In the genomic region with DNA sequence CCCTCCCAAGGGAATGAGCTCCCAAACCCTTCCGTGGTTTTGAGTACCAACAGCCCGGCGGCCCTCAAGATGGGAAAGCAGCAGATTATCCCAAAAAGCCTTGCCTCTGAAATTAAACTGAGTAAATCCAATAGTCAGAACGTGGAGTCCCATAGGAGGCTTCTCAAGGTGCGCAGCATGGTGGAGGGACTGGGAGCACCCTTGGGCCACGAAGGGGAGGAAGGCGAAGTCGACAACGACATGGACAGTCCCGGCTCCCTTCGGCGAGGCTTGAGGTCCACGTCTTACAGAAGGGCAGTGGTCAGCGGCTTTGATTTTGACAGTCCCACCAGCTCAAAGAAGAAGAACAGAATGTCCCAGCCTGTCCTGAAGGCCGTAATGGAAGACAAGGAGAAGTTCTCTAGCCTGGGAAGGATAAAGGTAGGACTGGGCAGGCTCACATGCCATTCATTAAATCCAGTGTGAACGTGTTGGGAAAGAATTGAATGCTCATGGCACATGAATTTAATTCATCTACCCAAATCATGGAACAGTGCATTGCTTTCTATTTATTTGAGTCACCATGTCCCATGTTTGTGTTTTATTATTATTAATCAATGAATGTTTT, we compare ENCODE assay signal across 7 mouse cellular contexts. TPM values are rescaled to one million over a fixed set of nuclear protein-coding genes. Genes with fewer than 3 reads are reported as not detected.
DNase-seq lines count a peak whose midpoint lies in the region; ATAC-seq and TF ChIP-seq lines count a peak whose summit lies in the region.

No protein-coding gene starts in this region.

- TF ChIP-seq EP300 in ES-Bruce4 (IDR thresholded peaks at IDR 0.05; ENCODE audit: insufficient read depth, low read depth, low read length) = no peak

- TF ChIP-seq CTCF in ES-Bruce4 (IDR thresholded peaks at IDR 0.05; ENCODE audit: low read depth, low read length) = no peak

- no peak for TF ChIP-seq POLR2A in ES-Bruce4 (IDR thresholded peaks at IDR 0.05; ENCODE audit: insufficient read depth, low read length)

- peak overlapping the region; percentile 94 for H3K4me2 ChIP-seq in hindbrain, embryonic 11.5 days (replicated peaks; ENCODE audit: low read depth, low read length)
- peak overlapping the region; percentile 69 for H3K4me2 ChIP-seq in lung, embryonic 16.5 days (ENCODE audit: low read depth, low read length)

- DNase-seq in 3134 (ENCODE audit: extremely low read depth, insufficient read length, low spot score) = peak; percentile 7
- no peak for DNase-seq in hindbrain, embryonic 11.5 days (ENCODE audit: low spot score)
- no peak for DNase-seq in gastrocnemius, adult 18-20 months (ENCODE audit: low spot score)
- no peak for DNase-seq in thymus, postnatal 4 days
- no peak for DNase-seq in thymus, postnatal 36 days

- 4% methylated on average over 16 of the region's 16 CpGs for WGBS in hindbrain, embryonic 11.5 days
- 11% methylated on average over 16 of the region's 16 CpGs for WGBS in lung, embryonic 16.5 days

- peak overlapping the region; percentile 73; the same call in 1 of the 2 replicates for H3K4me3 ChIP-seq in ES-Bruce4 (ENCODE audit: low read depth, low read length)
- H3K4me3 ChIP-seq in hindbrain, embryonic 11.5 days (ENCODE audit: low read depth, low read length) = peak overlapping the region; percentile 79
- peak overlapping the region; percentile 77 for H3K4me3 ChIP-seq in lung, embryonic 16.5 days (ENCODE audit: low read length)

- H3K9ac ChIP-seq in ES-Bruce4 (ENCODE audit: low read depth, poor library complexity, severe bottlenecking) = peak overlapping the region; percentile 66; the same call in 1 of the 2 replicates
- H3K9ac ChIP-seq in hindbrain, embryonic 11.5 days (ENCODE audit: low read depth, low read length) = peak overlapping the region; percentile 79; the same call in 1 of the 2 replicates
- H3K9ac ChIP-seq in lung, embryonic 16.5 days (ENCODE audit: low read length) = peak overlapping the region; percentile 86

- H3K36me3 ChIP-seq in ES-Bruce4 (ENCODE audit: control insufficient read depth, insufficient read depth, low read length, poor library complexity, severe bottlenecking) = no peaks in the 10 kb centered on the region
- no peaks in the 10 kb centered on the region for H3K36me3 ChIP-seq in hindbrain, embryonic 11.5 days (ENCODE audit: control insufficient read depth, insufficient read depth, low read length)
- H3K36me3 ChIP-seq in lung, embryonic 16.5 days (ENCODE audit: control insufficient read depth, insufficient read depth, low read length) = no peaks in the 10 kb centered on the region

- H3K27ac ChIP-seq in ES-Bruce4 (ENCODE audit: insufficient read depth, low read length) = no peak overlapping the region
- H3K27ac ChIP-seq in hindbrain, embryonic 11.5 days (ENCODE audit: low read depth, low read length) = no peak overlapping the region
- H3K27ac ChIP-seq in lung, embryonic 16.5 days (ENCODE audit: low read length) = 0 out of 2 replicates have a peak overlapping the region, but pooled peaks have one; percentile 93

- no peaks in the 10 kb centered on the region for H3K4me1 ChIP-seq in ES-Bruce4 (ENCODE audit: control insufficient read depth, insufficient read depth, low read length)
- 0 out of 2 replicates have a peak, but pooled peaks cover 3% of the 10 kb centered on the region for H3K4me1 ChIP-seq in hindbrain, embryonic 11.5 days (replicated peaks; ENCODE audit: control insufficient read depth, insufficient read depth, low read length)
- H3K4me1 ChIP-seq in lung, embryonic 16.5 days (replicated peaks; ENCODE audit: control insufficient read depth, insufficient read depth, low read length) = peaks cover 16% of the 10 kb centered on the region; the same call in 1 of the 2 replicates

- peaks cover 10% of the 10 kb centered on the region; the same call in 1 of the 2 replicates for H3K27me3 ChIP-seq in ES-Bruce4 (ENCODE audit: control insufficient read depth, insufficient read depth, low read length, poor library complexity, severe bottlenecking)
- H3K27me3 ChIP-seq in hindbrain, embryonic 11.5 days (ENCODE audit: control insufficient read depth, insufficient read depth, low read length) = 0 out of 2 replicates have a peak, but pooled peaks cover 2% of the 10 kb centered on the region
- H3K27me3 ChIP-seq in lung, embryonic 16.5 days (ENCODE audit: control insufficient read depth, insufficient read depth, low read depth, low read length) = no peaks in the 10 kb centered on the region

- H3K9me3 ChIP-seq in ES-Bruce4 (replicated peaks; ENCODE audit: control insufficient read depth, insufficient read depth, low read length, poor library complexity, severe bottlenecking) = no peaks in the 10 kb centered on the region
- no peaks in the 10 kb centered on the region for H3K9me3 ChIP-seq in hindbrain, embryonic 11.5 days (ENCODE audit: control insufficient read depth, low read length)
- no peaks in the 10 kb centered on the region for H3K9me3 ChIP-seq in lung, embryonic 16.5 days (ENCODE audit: control insufficient read depth, low read length)

- no peak for ATAC-seq in hindbrain, embryonic 11.5 days (ENCODE audit: low FRiP score)
- no peak for ATAC-seq in lung, embryonic 16.5 days (ENCODE audit: low read depth)

RNA-seq across cellular contexts. Expression of a gene that starts 2.1 kb away (rescaled TPM):
- 8.7 and 11.9 TPM in 2 replicates for polyA plus RNA-seq in ES-Bruce4 (2011; ENCODE audit: insufficient read depth, insufficient read length, low read depth, missing spikeins)
- polyA plus RNA-seq in hindbrain, embryonic 11.5 days (2014; fragmentation: Nextera tagmentation; extraction: Ambion mirVana) = 7.4 and 9.1 TPM in 2 replicates
- polyA plus RNA-seq in lung, embryonic 16.5 days (2015; fragmentation: Nextera tagmentation; extraction: Ambion mirVana) = 19.6 and 20.9 TPM in 2 replicates
- under 1 TPM; 0.53 to 0.62 TPM for total RNA-seq in gastrocnemius, adult 18-20 months (2021)
